Mouse (Mus musculus) forebrain, embryonic 12.5 days (tissue): ENCODE data around the gene Xylt1. TPM values are rescaled to one million over a fixed set of nuclear protein-coding genes. Genes with fewer than 3 reads are reported as not detected.

Source experiments
- ATAC-seq: fragments of 200-750 bp; cut with Nextera tagmentation; 2 replicates; pipeline ENCODE4 v1.8.0; 2017; ENCODE audit warnings: moderate TSS enrichment; ENCODE audit not compliant: low FRiP score
- H3K27ac ChIP-seq: fragments of 300-500 bp; sonication (generic); 2 replicates; pipeline ENCODE4 v1.5.1; 2016; ENCODE audit warnings: mild to moderate bottlenecking
- H3K27me3 ChIP-seq: fragments of 300-500 bp; sonication (generic); 2 replicates; pipeline ENCODE4 v1.6.1; 2016; ENCODE audit warnings: mild to moderate bottlenecking
- H3K36me3 ChIP-seq: fragments of 300-500 bp; sonication (generic); replicated peaks from 2 replicates; pipeline ENCODE4 v1.6.1; 2016; ENCODE audit warnings: mild to moderate bottlenecking
- H3K4me1 ChIP-seq: fragments of 300-500 bp; sonication (generic); 2 replicates; pipeline ENCODE4 v1.6.1; 2016
- H3K4me2 ChIP-seq: fragments of 300-500 bp; sonication (generic); 2 replicates; pipeline ENCODE4 v1.6.1; 2016; ENCODE audit warnings: mild to moderate bottlenecking, moderate library complexity
- H3K4me3 ChIP-seq: fragments of 300-500 bp; sonication (generic); replicated peaks from 2 replicates; pipeline ENCODE4 v1.5.1; 2016; ENCODE audit warnings: mild to moderate bottlenecking
- H3K9ac ChIP-seq: fragments of 300-500 bp; sonication (generic); 2 replicates; pipeline ENCODE4 v1.6.1; 2016; ENCODE audit warnings: mild to moderate bottlenecking
- H3K9me3 ChIP-seq: fragments of 300-500 bp; sonication (generic); 2 replicates; pipeline ENCODE4 v1.6.1; 2016
- WGBS: fragments of 180-500 bp; shearing (Covaris S2); methylation state at CpG from one replicate; pipeline ENCODE4 v1.1.7; 2016; 5-methylcytosine and 5-hydroxymethylcytosine counted together
- polyA plus RNA-seq: library from polyadenylated mRNA; unstranded; fragments of >200 nt; fragmentation: Nextera tagmentation; extraction: Ambion mirVana; gene quantifications from 2 replicates; pipeline ENCODE4 v1.2.1, GENCODE M21; 2016

Xylt1 gene
- polyA plus RNA-seq, 1 experiment from 2014 or later: 5.0 TPM

DNA sequence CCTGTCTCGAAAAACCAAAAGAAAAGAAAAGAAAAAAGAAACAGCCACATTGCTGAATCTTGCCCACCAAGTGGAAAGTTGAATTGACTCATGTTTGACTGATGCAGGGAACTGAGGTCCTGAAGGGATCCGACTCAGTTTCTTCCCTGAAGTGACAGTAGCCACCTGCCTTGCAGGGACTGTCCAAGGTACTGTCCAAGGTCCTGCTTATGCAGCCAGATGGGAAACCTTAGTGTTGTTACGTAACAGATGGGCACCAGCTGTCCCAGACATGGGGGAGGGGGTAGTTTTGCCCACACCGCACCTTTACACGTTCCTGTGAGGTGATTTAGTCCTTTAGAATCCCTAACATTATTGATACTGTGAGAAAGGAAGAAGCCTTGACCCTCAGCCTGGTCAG is 235.5 kb downstream of the Xylt1 start:
- WGBS: 78% methylated on average over 5 of the region's 5 CpGs
- ATAC-seq: no peak
- peaks cover 16% of the 10 kb centered on the region; the same call in 1 of the 2 replicates for H3K27me3 ChIP-seq

DNA sequence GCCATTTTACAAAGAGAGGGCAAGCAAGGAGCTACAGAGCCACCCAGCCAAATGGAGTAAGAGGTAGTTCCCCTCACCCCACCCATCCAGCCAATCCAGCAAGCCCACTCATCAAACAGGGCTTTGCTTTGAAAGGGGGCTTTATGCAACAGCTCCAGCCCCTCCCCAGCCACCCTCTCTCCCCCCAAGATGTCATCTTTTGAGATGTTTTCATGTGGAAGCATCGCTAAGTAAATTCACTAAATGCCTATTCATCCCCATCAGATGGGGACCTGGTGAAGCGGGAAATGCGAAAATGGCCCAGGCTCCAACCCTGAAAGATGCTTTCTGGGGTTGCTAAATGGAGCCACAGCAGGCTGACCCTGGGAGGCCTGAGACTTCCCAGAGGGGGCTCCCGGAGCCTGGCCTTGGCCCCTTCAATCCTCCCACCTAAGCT is 238.0 kb downstream of the Xylt1 start:
- 5% methylated on average over 4 of the region's 4 CpGs for WGBS
- Histone ChIP-seq H3K36me3 (no peaks in the 10 kb centered on the region), H3K4me3 (no peak overlapping the region), H3K27ac (peak overlapping the region; percentile 79), H3K4me1 (peaks cover 41% of the 10 kb centered on the region), H3K9me3 (no peaks in the 10 kb centered on the region), H3K27me3 (peaks cover 25% of the 10 kb centered on the region), H3K4me2 (0 out of 2 replicates have a peak overlapping the region, but pooled peaks have one; percentile 2), H3K9ac (no peak overlapping the region)
- peak; percentile 91 for ATAC-seq

More for the DNA sequence above, 235.5 kb downstream of the Xylt1 start:
- H3K4me2 ChIP-seq: no peak overlapping the region
- no peak overlapping the region for H3K27ac ChIP-seq
- no peaks in the 10 kb centered on the region for H3K36me3 ChIP-seq
- no peaks in the 10 kb centered on the region for H3K9me3 ChIP-seq
- no peak overlapping the region for H3K9ac ChIP-seq
- no peak overlapping the region for H3K4me3 ChIP-seq
- H3K4me1 ChIP-seq: peaks cover 52% of the 10 kb centered on the region

DNA sequence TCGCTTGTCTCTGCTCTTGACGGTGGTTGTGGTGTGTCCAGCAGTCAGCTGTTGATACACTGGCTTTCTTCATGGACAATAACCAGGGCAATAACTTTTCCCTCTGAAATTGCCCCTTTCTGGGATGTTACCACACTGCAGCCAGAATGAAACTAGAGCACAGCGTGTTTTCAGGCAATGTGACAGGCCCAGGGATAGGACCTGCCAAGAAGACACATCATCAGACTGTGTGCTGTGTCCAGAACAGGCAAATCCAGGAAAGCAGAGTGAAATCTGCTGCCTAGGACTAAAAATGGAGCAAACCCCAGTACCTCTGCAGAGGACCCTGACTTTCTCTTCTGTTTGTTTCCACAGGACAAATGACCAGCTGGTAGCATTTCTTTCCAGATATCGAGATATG is 240.8 kb downstream of the Xylt1 start:
- H3K4me2 ChIP-seq: no peak overlapping the region
- no peaks in the 10 kb centered on the region for H3K9me3 ChIP-seq
- no peaks in the 10 kb centered on the region for H3K36me3 ChIP-seq
- no peak overlapping the region for H3K27ac ChIP-seq
- H3K4me3 ChIP-seq: no peak overlapping the region
- 92% methylated on average over 4 of the region's 4 CpGs for whole genome bisulfite sequencing
- H3K27me3 ChIP-seq: peaks cover 26% of the 10 kb centered on the region
- peaks cover 41% of the 10 kb centered on the region for H3K4me1 ChIP-seq
- ATAC-seq: no peak
- H3K9ac ChIP-seq: no peak overlapping the region

DNA sequence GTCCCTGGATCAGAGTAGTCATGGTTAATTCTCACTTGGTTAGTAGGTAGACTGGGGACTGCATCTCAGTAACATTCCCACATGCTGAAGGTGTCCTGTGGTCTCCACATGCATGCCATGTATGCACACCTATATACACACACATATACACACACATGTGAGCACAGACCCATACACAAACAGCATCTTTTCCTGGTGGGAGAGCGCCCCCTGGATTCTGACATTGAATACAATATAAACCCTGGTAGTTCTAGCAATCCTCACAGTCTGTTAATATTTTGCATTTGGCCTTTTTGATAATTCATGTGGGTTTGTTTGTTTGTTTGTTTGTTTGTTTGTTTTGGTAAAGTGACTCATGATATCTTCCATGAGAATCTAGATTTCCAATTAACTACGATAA is 242.0 kb downstream of the Xylt1 start:
- Histone ChIP-seq H3K4me1 (peaks cover 31% of the 10 kb centered on the region), H3K9me3 (no peaks in the 10 kb centered on the region), H3K4me2 (no peak overlapping the region), H3K9ac (no peak overlapping the region), H3K27me3 (peaks cover 26% of the 10 kb centered on the region), H3K27ac (no peak overlapping the region), H3K4me3 (no peak overlapping the region), H3K36me3 (no peaks in the 10 kb centered on the region)
- ATAC-seq: no peak
- WGBS: 84% methylated on average over 2 of the region's 2 CpGs

DNA sequence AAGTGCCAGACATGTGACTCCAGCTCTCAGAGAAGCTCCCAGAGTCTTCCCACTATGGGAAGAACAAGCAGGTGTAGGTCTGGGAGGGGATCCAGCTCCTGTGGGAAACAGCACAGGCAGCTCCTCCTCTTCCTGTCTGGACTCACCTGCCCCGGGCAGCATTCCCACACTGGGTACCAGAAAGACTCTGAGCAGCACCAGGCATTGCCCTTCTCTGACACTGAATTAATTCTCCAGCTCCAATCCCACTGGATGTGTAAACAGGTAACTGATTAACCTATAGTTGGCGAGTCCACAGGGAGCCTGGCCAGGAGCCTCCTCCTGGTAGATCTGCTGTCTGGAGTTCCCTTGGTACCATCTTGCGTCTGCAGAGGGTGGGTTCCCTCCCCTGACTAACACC is 248.0 kb downstream of the Xylt1 start:
- H3K27me3 ChIP-seq: 0 out of 2 replicates have a peak, but pooled peaks cover 4% of the 10 kb centered on the region
- H3K36me3 ChIP-seq: no peaks in the 10 kb centered on the region
- H3K4me1 ChIP-seq: peaks cover 8% of the 10 kb centered on the region; the same call in 1 of the 2 replicates
- no peak overlapping the region for H3K9ac ChIP-seq
- no peak overlapping the region for H3K4me2 ChIP-seq
- ATAC-seq: no peak
- no peaks in the 10 kb centered on the region for H3K9me3 ChIP-seq
- WGBS: 83% methylated on average over 3 of the region's 3 CpGs
- no peak overlapping the region for H3K27ac ChIP-seq
- H3K4me3 ChIP-seq: no peak overlapping the region

DNA sequence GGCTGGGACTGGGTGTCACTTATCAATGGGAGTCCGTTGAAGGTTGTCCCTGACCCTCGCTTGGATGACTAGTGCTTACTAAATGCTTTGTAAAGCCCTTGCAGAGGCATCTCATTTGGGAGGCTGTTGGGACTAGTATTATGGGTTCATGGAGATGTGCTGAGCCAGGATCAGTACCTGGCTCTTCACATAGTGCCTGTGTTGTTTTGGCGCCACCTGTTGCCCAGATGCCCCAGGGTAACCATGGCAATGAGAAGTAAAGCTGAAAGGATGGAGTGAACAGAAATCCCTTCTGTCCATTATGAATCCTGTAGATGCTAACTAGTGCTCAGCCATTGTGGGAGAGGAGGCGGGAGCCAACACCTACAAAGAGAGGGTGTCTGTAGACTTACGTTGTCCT is 249.9 kb downstream of the Xylt1 start:
- Histone ChIP-seq H3K4me2 (no peak overlapping the region), H3K36me3 (no peaks in the 10 kb centered on the region), H3K9me3 (no peaks in the 10 kb centered on the region), H3K27ac (no peak overlapping the region), H3K27me3 (no peaks in the 10 kb centered on the region), H3K4me1 (peaks cover 15% of the 10 kb centered on the region), H3K4me3 (no peak overlapping the region), H3K9ac (no peak overlapping the region)
- ATAC-seq: no peak
- 57% methylated on average over 5 of the region's 5 CpGs for WGBS

DNA sequence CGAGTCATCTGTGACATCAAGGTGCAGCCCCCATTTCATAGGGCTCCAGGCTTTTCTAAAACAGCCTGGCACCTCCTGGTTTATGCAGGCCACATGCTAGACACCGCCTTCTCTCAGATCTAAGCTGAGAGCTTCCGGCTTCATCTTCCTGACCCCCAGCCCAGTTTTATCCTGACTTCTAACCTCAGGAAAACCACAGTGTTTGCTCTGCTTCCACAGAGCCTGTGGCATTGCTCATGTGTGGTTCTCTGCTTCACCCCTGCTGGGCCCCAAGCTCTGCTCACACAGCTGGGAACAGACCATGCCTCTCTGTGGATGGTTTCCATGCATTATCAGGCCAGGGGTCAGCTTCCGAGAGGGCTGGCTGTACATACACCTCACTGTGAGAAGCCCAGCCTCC is 254.8 kb downstream of the Xylt1 start:
- Histone ChIP-seq H3K36me3 (peaks cover 7% of the 10 kb centered on the region; the same call in 1 of the 2 replicates), H3K4me3 (no peak overlapping the region), H3K9me3 (no peaks in the 10 kb centered on the region), H3K4me1 (peaks cover 20% of the 10 kb centered on the region), H3K4me2 (no peak overlapping the region), H3K27me3 (no peaks in the 10 kb centered on the region), H3K27ac (peak overlapping the region; percentile 46; the same call in 1 of the 2 replicates), H3K9ac (no peak overlapping the region)
- ATAC-seq: no peak
- WGBS: 68% methylated on average over 4 of the region's 4 CpGs

DNA sequence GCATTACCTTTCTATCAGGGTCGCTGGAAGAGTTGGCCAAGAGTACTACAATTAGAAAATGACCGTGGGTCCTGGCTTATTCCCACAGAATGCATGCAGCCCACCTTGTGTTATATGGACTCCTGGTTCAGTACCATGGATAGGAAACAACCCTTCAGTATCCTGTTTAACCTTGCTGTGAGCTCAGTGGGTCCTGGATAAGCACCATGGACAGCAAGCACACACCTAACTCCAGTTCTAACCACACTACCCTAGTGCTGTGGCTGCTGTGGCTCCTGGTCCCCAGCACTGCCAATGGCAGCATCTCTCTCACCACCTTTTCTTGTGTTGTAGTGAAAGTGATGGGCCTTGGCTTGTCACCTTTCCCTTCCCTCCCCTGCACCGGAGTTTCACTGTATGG is 255.9 kb downstream of the Xylt1 start:
- no peaks in the 10 kb centered on the region for H3K9me3 ChIP-seq
- H3K27ac ChIP-seq: no peak overlapping the region
- H3K9ac ChIP-seq: no peak overlapping the region
- no peak overlapping the region for H3K4me3 ChIP-seq
- WGBS: 85% methylated on average over 3 of the region's 3 CpGs
- no peak for ATAC-seq
- peaks cover 7% of the 10 kb centered on the region; the same call in 1 of the 2 replicates for H3K36me3 ChIP-seq
- no peak overlapping the region for H3K4me2 ChIP-seq
- no peaks in the 10 kb centered on the region for H3K27me3 ChIP-seq
- H3K4me1 ChIP-seq: peaks cover 13% of the 10 kb centered on the region

DNA sequence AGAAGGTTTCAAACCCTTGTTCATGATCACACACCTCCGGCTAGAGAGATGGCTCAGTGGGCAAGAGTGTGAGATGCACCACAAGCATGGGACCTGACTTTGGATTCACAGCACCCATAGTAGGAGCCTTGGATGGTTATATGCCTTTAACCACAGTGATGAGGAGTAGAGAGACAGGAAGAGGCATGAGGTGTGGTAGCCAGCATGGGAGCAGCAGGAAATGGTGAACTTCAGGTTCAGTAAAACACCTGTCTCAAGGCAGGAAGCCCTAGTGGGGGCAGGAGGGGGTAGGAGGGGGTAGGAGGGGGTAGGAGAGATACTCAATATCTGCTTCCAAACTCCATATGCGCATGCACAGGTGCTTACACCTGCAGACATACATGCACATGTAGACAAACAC is 257.2 kb downstream of the Xylt1 start:
- Histone ChIP-seq H3K9me3 (no peaks in the 10 kb centered on the region), H3K4me1 (peaks cover 13% of the 10 kb centered on the region), H3K4me2 (no peak overlapping the region), H3K27me3 (no peaks in the 10 kb centered on the region), H3K27ac (no peak overlapping the region), H3K36me3 (peaks cover 7% of the 10 kb centered on the region; the same call in 1 of the 2 replicates), H3K9ac (no peak overlapping the region), H3K4me3 (no peak overlapping the region)
- 99% methylated on average over 2 of the region's 2 CpGs for WGBS
- ATAC-seq: no peak

DNA sequence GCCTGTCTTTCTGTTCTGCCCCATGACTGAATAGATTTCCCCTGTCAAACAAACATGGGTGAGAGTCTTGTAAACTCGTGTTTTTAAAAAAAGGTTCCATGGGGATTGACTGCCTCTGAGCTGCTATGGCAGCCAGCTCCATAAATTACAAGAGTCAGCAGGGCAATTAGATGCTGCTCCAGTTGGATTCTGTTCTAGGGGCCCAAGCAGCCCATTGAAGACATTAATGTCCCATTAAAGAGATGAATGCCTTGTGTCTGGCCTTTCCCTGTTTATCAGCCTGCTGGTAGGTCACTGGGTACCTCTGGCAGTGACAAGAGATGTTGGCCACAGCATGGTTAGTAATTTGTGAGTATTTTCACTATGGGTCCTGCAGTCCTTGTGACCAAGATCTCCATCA is 271.9 kb downstream of the Xylt1 start:
- Histone ChIP-seq H3K27ac (no peak overlapping the region), H3K4me2 (no peak overlapping the region), H3K9me3 (no peaks in the 10 kb centered on the region), H3K27me3 (no peaks in the 10 kb centered on the region), H3K9ac (no peak overlapping the region), H3K36me3 (peaks cover 27% of the 10 kb centered on the region), H3K4me3 (no peak overlapping the region), H3K4me1 (no peaks in the 10 kb centered on the region)
- WGBS: 89% methylated on average over 1 of the region's 1 CpGs
- no peak for ATAC-seq

DNA sequence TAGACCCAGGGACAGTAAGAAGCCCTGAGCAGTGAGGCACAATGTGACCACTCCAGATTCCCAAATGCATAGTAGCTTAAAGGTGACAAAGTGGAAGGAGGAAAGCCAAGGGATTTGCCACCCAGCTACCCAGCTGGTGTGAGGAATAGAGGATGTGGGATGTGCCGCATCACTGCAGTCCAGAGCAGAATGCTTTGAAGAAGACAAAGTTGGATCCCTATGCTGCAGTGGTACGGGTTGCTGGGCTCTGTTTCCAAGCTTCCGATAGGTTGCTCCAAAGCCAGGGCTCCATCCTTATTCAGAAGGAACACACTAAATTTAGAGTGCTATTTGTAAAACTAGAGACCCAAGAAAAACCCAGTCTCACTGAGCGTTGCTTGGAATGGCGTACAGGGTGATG is 275.0 kb downstream of the Xylt1 start:
- Histone ChIP-seq H3K36me3 (peaks cover 19% of the 10 kb centered on the region), H3K4me2 (no peak overlapping the region), H3K9me3 (no peaks in the 10 kb centered on the region), H3K4me3 (no peak overlapping the region), H3K27ac (no peak overlapping the region), H3K4me1 (no peaks in the 10 kb centered on the region), H3K9ac (no peak overlapping the region), H3K27me3 (no peaks in the 10 kb centered on the region)
- 96% methylated on average over 5 of the region's 5 CpGs for WGBS
- no peak for ATAC-seq

DNA sequence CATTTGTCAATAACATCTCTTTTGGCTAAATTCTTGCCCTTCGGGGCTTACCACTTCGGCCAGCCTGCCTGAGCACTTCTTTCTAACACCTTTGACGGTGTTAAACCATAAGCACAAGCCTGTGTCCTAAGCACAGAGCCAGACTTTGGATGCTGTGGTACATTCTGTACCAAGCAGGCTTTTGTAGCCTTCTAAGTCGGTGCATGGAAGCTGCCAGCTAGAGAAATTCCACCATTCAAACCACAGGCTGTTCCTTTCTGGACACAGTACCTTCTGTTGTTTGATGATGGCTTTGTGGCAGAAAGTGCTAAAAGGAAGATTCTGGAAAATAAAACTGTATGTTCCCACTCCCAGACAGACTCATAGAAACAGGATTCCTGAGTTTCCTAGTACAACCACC is 277.4 kb downstream of the Xylt1 start:
- H3K9me3 ChIP-seq: no peaks in the 10 kb centered on the region
- WGBS: 91% methylated on average over 4 of the region's 4 CpGs
- peaks cover 14% of the 10 kb centered on the region for H3K36me3 ChIP-seq
- no peak overlapping the region for H3K4me3 ChIP-seq
- H3K27me3 ChIP-seq: no peaks in the 10 kb centered on the region
- no peak overlapping the region for H3K9ac ChIP-seq
- no peak overlapping the region for H3K27ac ChIP-seq
- H3K4me2 ChIP-seq: no peak overlapping the region
- H3K4me1 ChIP-seq: no peaks in the 10 kb centered on the region
- ATAC-seq: no peak

DNA sequence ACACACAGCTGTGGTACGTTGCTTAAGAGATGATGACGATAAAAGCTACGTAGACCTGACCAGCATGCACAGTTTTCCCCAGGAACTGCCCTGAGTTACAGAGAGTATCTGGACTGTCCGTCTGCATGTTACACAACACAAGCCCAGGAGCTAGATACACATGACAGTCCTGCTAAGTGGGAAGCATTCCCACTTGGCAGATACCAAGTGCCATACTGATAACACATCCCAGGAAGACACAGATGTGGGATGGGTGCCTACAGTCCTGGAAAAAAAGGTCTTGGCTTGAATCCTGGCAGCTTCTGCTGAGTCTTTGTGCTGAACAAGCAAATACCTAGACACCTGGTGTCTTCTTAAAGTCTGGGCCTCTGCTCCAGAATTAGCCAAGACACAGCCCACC is 278.0 kb downstream of the Xylt1 start:
- no peak for ATAC-seq
- no peak overlapping the region for H3K9ac ChIP-seq
- no peaks in the 10 kb centered on the region for H3K9me3 ChIP-seq
- H3K4me1 ChIP-seq: no peaks in the 10 kb centered on the region
- H3K27ac ChIP-seq: no peak overlapping the region
- no peak overlapping the region for H3K4me2 ChIP-seq
- no peaks in the 10 kb centered on the region for H3K27me3 ChIP-seq
- no peak overlapping the region for H3K4me3 ChIP-seq
- WGBS: 87% methylated on average over 4 of the region's 4 CpGs
- peaks cover 13% of the 10 kb centered on the region for H3K36me3 ChIP-seq
